Mouse (Mus musculus): ENCODE results near the gene Rogdi.

Gene Rogdi

GRCm38 (mm10) chr16:5013054-5013838 lies at the start of gene Rogdi:
Gene Rogdi, minus strand, starts transcription at chr16:5013553.
- peak; percentile 99 for DNase-seq (ENCODE audit: low read depth, low spot score)

GRCm38 (mm10) chr16:5058114-5058513 lies 44.8 kb upstream of the Rogdi start:
- no peak for DNase-seq (ENCODE audit: low read depth, low spot score)

GRCm38 (mm10) chr16:5050251-5051110 lies 37.1 kb upstream of the Rogdi start:
- DNase-seq (ENCODE audit: low read depth, low spot score): peak; percentile 36

- DNase-seq (ENCODE audit: low read depth, low spot score): peak; percentile 99
These were observed 36.5 kb upstream of the Rogdi start, which contains the start of the genes Glyr1 and Ubn1 for GRCm38 (mm10) chr16:5049774-5050234. Gene Glyr1, minus strand, starts transcription at chr16:5049863. Gene Ubn1, plus strand, starts transcription at chr16:5050057.

- DNase-seq (ENCODE audit: low read depth, low spot score): no peak
These were observed 35.9 kb upstream of the Rogdi start for GRCm38 (mm10) chr16:5049182-5049773.

GRCm38 (mm10) chr16:5045322-5045721 lies 32.0 kb upstream of the Rogdi start:
- no peak for DNase-seq (ENCODE audit: low read depth, low spot score)

- no peak for DNase-seq (ENCODE audit: low read depth, low spot score)
These were observed 23.4 kb upstream of the Rogdi start for GRCm38 (mm10) chr16:5036649-5037234.

GRCm38 (mm10) chr16:5035591-5035990 lies 22.2 kb upstream of the Rogdi start:
- DNase-seq (ENCODE audit: low read depth, low spot score): no peak

- DNase-seq (ENCODE audit: low read depth, low spot score): no peak
These were observed 16.5 kb upstream of the Rogdi start for GRCm38 (mm10) chr16:5029847-5030246.

- DNase-seq (ENCODE audit: low read depth, low spot score): no peak
These were observed 10.7 kb upstream of the Rogdi start for GRCm38 (mm10) chr16:5024021-5024420.

GRCm38 (mm10) chr16:5014578-5014977 lies 1.2 kb upstream of the Rogdi start:
- no peak for DNase-seq (ENCODE audit: low read depth, low spot score)

GRCm38 (mm10) chr16:5012036-5013005 lies 1.0 kb downstream of the Rogdi start:
- DNase-seq (ENCODE audit: low read depth, low spot score): no peak

GRCm38 (mm10) chr16:5011285-5011684 lies 2.1 kb downstream of the Rogdi start:
- DNase-seq (ENCODE audit: low read depth, low spot score): no peak

GRCm38 (mm10) chr16:5010371-5010935 lies 2.9 kb downstream of the Rogdi start:
- peak; percentile 13 for DNase-seq (ENCODE audit: low read depth, low spot score)

GRCm38 (mm10) chr16:5008076-5008475 lies 5.3 kb downstream of the Rogdi start:
- DNase-seq (ENCODE audit: low read depth, low spot score): no peak

- DNase-seq (ENCODE audit: low read depth, low spot score): no peak
These were observed 5.9 kb downstream of the Rogdi start for GRCm38 (mm10) chr16:5007492-5007891.

- DNase-seq (ENCODE audit: low read depth, low spot score): no peak
These were observed 6.3 kb downstream of the Rogdi start, which contains the start of gene Smim22 for GRCm38 (mm10) chr16:5007067-5007466. Gene Smim22, plus strand, starts transcription at chr16:5007288.

GRCm38 (mm10) chr16:5000611-5001010 lies 12.7 kb downstream of the Rogdi start:
- DNase-seq (ENCODE audit: low read depth, low spot score): no peak

GRCm38 (mm10) chr16:4998984-4999383 lies 14.4 kb downstream of the Rogdi start:
- DNase-seq (ENCODE audit: low read depth, low spot score): no peak

- DNase-seq (ENCODE audit: low read depth, low spot score): no peak
These were observed 15.8 kb downstream of the Rogdi start, which contains the start of gene Sept12 for GRCm38 (mm10) chr16:4997553-4997952. Gene Sept12, minus strand, starts transcription at chr16:4997852.

Data from retina, postnatal 7 days (tissue).